ENCODE assay signal across 8 mouse cellular contexts in genomic region chr13:28629431-28630331, GRCm38 (mm10).
DNase-seq lines count a peak whose midpoint lies in the region; ATAC-seq lines count a peak whose summit lies in the region.

No protein-coding gene starts in this region.

- intact Hi-C loops in heart, postnatal 25 days (cut with DNase I): loop anchor here (5.0 kb wide), 3 partner anchors 122 to 323 kb away; partner anchors contain the start of gene Sox4

- no peaks in the 10 kb centered on the region for H3K9me3 ChIP-seq in forebrain, embryonic 12.5 days
- H3K9me3 ChIP-seq in midbrain, embryonic 14.5 days (ENCODE audit: control insufficient read depth, low read length): no peaks in the 10 kb centered on the region

- H3K36me3 ChIP-seq in forebrain, embryonic 12.5 days (replicated peaks): peaks cover 9% of the 10 kb centered on the region; the same call in 1 of the 2 replicates
- H3K36me3 ChIP-seq in midbrain, embryonic 14.5 days (ENCODE audit: control insufficient read depth, insufficient read depth, low read length): no peaks in the 10 kb centered on the region

- DNase-seq in adrenal gland, adult (ENCODE audit: inconsistent age in 2 of 2, low spot score in 1 of 2): peak; percentile 26 to 51
- DNase-seq in adrenal gland, postnatal 4 days (ENCODE audit: low spot score in 2 of 2): no peak
- peak; percentile 61 for DNase-seq in heart, postnatal 25 days (ENCODE audit: low spot score)
- peak; percentile 50 to 57 for DNase-seq in kidney, postnatal 36 days
- no peak for DNase-seq in midbrain, embryonic 14.5 days
- DNase-seq in layer of hippocampus, adult 9-10 months (ENCODE audit: low spot score): no peak
- no peak for DNase-seq in T-cell, adult 2 months (ENCODE audit: low spot score)

- H3K27me3 ChIP-seq in forebrain, embryonic 12.5 days: no peaks in the 10 kb centered on the region
- H3K27me3 ChIP-seq in midbrain, embryonic 14.5 days (ENCODE audit: control insufficient read depth, insufficient read depth, low read length): no peaks in the 10 kb centered on the region

- peaks cover 30% of the 10 kb centered on the region for H3K4me1 ChIP-seq in forebrain, embryonic 12.5 days
- H3K4me1 ChIP-seq in midbrain, embryonic 14.5 days (ENCODE audit: control insufficient read depth, insufficient read depth, low read length): 0 out of 2 replicates have a peak, but pooled peaks cover 11% of the 10 kb centered on the region

- H3K4me2 ChIP-seq in forebrain, embryonic 12.5 days: no peak overlapping the region
- H3K4me2 ChIP-seq in midbrain, embryonic 14.5 days (ENCODE audit: low read length): no peak overlapping the region

- H3K4me3 ChIP-seq in forebrain, embryonic 12.5 days (replicated peaks): no peak overlapping the region
- no peak overlapping the region for H3K4me3 ChIP-seq in midbrain, embryonic 14.5 days (replicated peaks; ENCODE audit: low read depth, low read length)

- peak overlapping the region; percentile 73 for H3K27ac ChIP-seq in forebrain, embryonic 12.5 days
- H3K27ac ChIP-seq in midbrain, embryonic 14.5 days (replicated peaks; ENCODE audit: low read depth, low read length): peak overlapping the region; percentile 50; the same call in 1 of the 2 replicates

- no peak overlapping the region for H3K9ac ChIP-seq in forebrain, embryonic 12.5 days
- no peak overlapping the region for H3K9ac ChIP-seq in midbrain, embryonic 14.5 days (replicated peaks; ENCODE audit: low read length)

- WGBS in forebrain, embryonic 12.5 days: 39% methylated on average over 9 of the region's 9 CpGs
- 46% methylated on average over 9 of the region's 9 CpGs for WGBS in midbrain, embryonic 14.5 days

- ATAC-seq in forebrain, embryonic 12.5 days (ENCODE audit: low FRiP score): no peak; the same call in 1 of the 2 replicates
- no peak for ATAC-seq in midbrain, embryonic 14.5 days (ENCODE audit: low FRiP score, low TSS enrichment)

Comparison
In these comparisons a context has a peak if more than half of its experiments do, and no peak if none do; other contexts are left out.
1. DNase-seq: peak in adrenal gland, adult (2 of 2), heart, postnatal 25 days (single experiment) and kidney, postnatal 36 days (2 of 2); none in adrenal gland, postnatal 4 days (0 of 2), midbrain, embryonic 14.5 days (single experiment), layer of hippocampus, adult 9-10 months (single experiment) and T-cell, adult 2 months (single experiment).